Mouse (Mus musculus) layer of hippocampus, adult 8-10 months (tissue): ENCODE data around the gene Mrpl24. TPM values are rescaled to one million over a fixed set of nuclear protein-coding genes. Genes with fewer than 3 reads are reported as not detected.

Experiments
- DNase-seq, 2 experiments: peaks; one replicate each; pipeline ENCODE4 v3.0.0; 2022; ENCODE audit warnings: low spot score in 2 of 2
- total RNA-seq, 4 experiments: library from RNA; stranded (reverse); gene quantifications; 2 replicates each; pipeline ENCODE4 v1.2.4; 2022

Gene Mrpl24
- total RNA-seq, 4 experiments from 2014 or later = 58.6 to 59.7 (median 59.5) TPM

DNA sequence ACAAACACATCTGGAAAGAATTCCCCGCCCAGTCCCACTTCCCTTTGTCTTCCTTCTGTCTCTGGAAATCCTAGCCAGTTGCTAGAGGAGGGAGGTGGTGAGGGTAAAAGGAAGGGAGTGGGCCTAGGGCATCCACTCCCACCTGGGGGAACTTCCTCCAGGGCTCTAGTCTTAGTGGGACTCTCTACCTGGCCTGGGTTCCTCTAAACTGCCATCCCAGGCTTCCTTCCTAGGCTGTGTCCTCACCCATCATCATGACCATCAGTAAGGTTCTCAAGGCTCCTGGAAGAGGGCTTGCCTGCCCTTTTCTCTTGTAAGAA, 27.2 kb downstream of the Mrpl24 start:
- no peak for DNase-seq

DNA sequence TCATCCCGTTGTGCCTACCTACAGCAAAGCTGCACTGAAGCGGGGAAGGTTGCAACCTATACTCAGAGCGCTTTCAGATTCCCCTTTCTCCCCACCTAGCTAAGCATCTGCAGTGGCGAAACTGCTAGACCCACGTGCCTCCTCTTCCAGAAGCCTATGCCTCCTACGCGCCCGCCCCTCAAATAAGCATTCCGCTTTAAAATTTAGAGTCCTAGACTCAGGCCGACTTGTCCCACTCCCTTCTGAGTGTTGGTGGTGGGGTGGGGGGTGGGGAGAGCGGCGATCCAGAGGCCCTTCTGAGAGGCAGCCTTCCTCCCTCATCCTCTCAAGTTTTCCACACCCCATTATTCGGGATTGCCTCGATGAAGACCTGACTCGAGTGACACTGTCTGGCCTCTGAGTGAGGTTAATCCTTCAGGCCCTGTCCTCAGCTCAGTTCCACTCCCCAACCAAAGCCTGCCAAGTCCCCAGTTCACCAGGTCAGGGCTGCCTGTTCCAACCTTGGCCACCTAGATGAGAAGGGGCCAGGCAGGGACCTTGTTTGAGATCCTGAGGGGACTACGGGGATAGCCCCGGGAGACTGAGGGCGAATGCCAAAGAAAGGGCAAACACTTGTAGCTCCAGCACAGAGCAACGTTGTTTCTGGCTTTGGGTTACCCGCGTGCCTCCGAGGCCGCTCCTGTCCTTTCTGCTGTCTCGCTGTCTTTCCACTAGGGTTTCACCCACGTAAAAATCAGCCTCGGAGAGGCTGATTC, 27.9 kb downstream of the Mrpl24 start:
- no peak for DNase-seq

DNA sequence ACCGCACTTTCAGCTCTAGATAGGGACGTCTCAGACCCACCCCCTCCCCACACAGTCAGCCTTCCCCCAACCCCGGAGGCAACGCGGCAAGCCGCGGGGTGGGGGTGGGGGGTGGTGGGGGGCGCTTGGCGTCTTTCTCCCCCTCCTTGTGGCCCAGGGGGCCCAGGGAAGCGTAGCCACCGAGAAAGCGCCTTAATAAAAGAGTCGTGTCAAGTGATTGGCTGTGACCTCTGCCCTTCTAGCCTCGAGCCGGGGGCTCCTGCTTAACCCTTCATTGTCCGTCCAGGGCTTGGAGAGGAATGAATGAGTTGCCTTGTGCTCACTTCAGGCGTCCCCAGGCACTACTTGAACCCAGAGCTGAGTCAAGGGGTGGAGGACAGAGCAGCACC, 28.5 kb downstream of the Mrpl24 start:
- no peak for DNase-seq

DNA sequence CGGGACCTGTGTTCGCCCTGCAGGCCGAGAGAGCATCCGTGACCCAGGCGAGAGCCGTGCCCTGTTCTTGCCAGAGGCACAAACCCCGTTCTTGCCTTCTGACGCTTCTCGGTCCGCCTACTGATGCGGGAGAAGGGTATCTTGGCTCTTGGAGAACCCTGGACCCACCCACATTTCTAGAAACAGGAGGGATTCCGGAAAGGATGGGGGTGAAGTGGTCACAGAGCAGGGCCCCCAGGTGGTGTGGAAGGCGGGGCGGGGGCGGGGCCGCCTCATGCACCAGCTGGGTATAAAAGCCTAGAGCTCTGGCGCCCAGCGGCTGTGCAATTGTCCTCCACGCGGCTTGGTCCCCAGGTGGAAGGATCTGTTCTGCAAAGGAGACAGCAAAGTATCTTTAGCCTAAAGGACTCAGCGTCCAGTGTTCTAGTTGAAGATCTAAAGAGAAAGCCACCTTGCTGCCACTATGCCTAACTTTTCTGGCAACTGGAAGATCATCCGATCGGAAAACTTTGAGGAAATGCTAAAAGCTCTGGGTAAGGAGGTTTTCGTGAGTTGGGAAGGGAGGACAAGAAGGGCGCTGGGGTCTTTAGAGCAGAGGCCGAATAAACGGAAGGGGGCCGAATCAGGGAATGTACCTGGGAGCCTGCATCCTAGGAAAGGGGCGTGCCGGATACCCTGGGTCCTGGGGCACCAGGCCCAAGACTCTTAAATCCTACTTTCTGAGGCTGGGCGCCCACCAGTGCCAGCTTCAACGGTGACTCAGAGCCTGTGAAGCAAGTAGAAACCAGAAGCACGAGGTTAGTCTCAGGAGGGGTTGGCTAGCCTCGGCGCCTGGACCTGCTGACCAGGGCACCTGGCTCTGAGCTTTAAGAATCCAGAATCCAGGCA, 29.3 kb downstream of the Mrpl24 start, which contains the start of gene Crabp2:
TSS of gene Crabp2 (plus strand) at position 289 of the 888 bp plus-strand sequence.
- DNase-seq = no peak

DNA sequence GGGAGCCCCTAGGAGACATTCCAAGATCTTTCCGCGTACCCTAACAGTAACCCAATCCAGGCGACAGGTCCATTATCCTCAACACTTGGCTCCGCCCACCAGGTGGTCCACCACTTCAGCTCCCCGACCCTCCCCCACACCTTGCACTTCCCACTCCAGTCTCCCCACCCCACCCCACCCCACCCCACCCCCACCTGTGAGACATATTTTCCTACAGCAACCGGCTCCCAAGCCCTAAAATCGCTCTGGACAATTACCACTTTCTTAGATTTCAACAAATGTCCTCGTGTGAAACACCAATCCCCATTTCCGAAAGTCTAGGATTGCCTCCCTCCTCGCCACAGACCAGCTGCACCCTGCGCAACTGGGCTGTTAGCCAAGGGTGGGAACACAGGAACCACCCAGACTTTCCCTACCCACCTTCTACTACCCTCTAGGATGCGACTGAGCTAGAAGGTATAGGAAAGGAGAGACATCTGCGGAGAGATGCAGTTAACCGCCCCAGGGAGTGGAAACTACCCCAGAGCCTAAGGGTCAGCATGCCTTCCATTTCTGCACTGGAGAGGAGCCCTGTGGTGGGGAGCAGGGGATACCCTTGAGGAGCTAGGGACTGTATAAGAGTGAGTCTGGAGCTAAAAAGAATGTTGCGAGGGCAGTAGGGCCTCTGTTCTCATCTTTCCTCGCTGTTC, 30.1 kb downstream of the Mrpl24 start:
- no peak for DNase-seq

- DNase-seq = no peak
These were observed 30.7 kb downstream of the Mrpl24 start for GRCm38 (mm10) chr3:87949955-87950515.

- DNase-seq = no peak
These were observed 32.6 kb downstream of the Mrpl24 start for GRCm38 (mm10) chr3:87951946-87952345.

GRCm38 (mm10) chr3:87952440-87952839, 33.1 kb downstream of the Mrpl24 start:
- DNase-seq = no peak

DNA sequence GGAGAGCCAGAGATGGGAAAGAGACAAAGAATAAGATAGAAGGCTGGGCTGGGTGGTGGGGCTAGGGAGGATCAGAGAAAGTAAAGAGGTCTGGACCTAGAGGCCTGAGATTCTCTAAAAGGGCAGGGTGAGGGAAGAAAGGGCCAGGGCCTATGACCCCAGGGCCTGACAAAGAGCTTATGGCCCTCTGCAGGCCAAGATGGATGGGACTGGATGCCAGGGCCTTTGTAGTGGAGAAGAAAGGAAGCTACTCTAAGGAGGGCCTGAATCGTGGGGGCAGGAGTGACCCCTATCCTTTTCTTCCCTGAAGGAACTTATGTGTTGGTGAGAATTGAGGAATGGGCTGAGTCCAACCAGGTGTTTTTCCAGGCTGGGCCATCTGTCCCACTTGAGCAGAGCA, 38.8 kb downstream of the Mrpl24 start:
- DNase-seq = no peak

DNA sequence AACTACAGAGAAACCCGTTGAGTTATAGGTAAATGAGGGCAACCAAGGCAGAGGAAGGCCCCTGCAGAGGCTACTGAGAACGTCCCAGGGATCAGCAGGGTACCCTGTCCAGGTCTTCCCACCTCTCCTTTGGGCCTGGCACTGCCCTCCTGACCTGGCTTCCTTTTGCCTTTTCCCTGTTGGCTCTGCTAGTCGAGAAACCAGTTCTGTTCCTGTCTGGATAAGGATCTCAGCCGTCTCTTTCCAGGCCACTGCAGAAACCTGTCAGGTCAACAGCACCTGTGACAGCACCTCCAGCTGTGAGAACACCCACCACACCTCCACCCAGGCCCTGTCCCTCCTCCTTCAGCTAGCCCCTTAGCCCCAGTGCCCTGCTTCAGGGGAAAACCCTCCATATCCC, 39.2 kb downstream of the Mrpl24 start:
- DNase-seq = no peak

- no peak for DNase-seq
These were observed 39.7 kb downstream of the Mrpl24 start for GRCm38 (mm10) chr3:87958967-87959366.

- no peak for DNase-seq
These were observed 40.1 kb downstream of the Mrpl24 start for GRCm38 (mm10) chr3:87959371-87959770.

- DNase-seq = no peak
These were observed 40.9 kb downstream of the Mrpl24 start for GRCm38 (mm10) chr3:87960191-87960585.

- DNase-seq = peak; percentile 67 to 73
These were observed 41.4 kb downstream of the Mrpl24 start for GRCm38 (mm10) chr3:87960586-87961191.

GRCm38 (mm10) chr3:87970184-87970938, 51.1 kb downstream of the Mrpl24 start:
- DNase-seq = peak in 1 of 2 experiments; percentile 48

DNA sequence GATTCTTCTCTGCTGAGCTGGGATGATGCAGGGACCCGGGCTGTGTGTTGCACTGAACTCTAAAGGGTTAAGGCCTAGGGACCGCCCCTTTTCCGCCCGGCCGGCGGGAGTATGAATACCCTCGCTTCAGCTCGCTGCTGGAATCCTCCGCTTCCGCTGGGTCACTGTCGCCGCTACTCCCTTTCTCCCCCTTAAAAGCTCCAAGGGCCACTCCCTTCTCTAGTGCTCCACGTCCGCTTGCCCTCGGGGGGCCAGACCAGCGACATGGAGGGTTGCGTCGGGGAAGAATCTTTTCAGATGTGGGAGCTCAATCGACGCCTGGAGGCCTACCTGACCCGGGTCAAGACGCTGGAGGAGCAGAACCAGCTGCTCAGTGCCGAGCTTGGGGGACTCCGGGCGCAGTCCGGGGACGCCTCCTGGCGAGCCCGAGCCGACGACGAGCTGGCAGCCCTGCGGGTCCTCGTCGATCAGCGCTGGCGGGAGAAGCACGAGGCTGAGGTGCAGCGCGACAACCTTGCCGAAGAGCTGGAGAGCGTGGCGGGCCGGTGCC, 51.7 kb downstream of the Mrpl24 start, which contains the start of gene Nes:
TSS of gene Nes (plus strand) at position 140 of the 550 bp plus-strand sequence.
- DNase-seq = no peak

DNA sequence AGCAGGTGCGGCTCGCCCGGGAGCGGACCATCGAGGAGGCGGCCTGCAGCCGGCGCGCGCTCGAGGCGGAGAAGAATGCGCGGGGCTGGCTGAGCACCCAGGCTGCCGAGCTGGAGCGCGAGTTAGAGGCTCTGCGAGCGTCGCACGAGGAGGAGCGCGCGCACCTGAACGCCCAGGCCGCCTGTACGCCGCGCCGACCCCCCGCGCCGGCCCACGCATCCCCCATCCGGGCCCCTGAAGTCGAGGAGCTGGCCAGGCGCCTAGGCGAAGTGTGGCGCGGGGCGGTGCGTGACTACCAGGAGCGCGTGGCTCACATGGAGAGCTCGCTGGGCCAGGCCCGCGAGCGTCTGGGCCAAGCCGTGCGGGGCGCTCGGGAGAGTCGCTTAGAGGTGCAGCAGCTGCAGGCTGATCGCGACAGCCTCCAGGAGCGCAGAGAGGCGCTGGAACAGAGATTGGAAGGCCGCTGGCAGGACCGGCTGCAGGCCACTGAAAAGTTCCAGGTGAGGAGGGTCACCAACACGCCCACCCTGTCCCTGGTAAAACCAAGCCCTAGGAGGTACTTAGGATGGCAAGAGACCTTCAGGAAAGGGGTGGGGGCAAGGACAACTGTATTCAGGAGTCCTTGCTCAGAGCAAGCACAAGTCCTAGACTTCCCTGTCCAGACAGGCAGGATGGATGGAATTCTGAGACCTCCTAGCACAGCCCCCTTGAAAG, 52.3 kb downstream of the Mrpl24 start:
- no peak for DNase-seq

DNA sequence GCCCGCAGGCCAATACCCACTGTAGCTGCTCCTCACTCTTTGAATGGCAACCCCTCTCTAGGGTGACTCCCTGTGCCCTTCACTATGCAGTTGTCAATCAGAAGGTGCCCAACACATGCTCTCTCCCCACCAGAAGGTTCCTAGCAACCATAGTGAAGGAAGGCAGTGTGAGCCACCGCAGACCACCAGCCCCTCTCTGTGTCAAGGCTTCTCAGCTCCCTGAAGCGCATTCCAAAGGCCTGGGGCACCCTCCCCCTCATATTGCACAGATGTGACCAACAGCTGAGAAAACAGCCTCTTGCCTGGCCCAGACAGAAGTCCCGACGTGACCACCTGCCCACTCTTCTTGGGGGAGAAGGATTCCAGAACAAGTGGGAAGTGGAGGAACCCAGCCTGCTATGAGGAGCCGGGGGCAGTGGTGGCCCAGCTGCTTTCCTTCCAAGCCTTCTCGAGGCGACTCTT, 52.9 kb downstream of the Mrpl24 start:
- no peak for DNase-seq

- DNase-seq = no peak
These were observed 53.5 kb downstream of the Mrpl24 start for GRCm38 (mm10) chr3:87972776-87973175.
